Mouse (Mus musculus) liver, adult 2 months (tissue): ENCODE results near the gene Golgb1. TPM values are rescaled to one million over a fixed set of nuclear protein-coding genes. Genes with fewer than 3 reads are reported as not detected.
"Not testable (repeated sequence)": the region's sequence is repeated elsewhere in the genome, so short reads cannot be mapped to it uniquely, and the experiment has no call there.

ENCODE experiments used
- DNase-seq: peaks from one replicate; pipeline ENCODE4 v3.0.0-alpha.2; 2011; ENCODE audit warnings: low read depth, low spot score; ENCODE audit errors: extremely low read depth
- H3K27ac ChIP-seq: fragments of 200-500 bp; replicated peaks from 2 replicates; pipeline ENCODE4 v1.5.1; 2012; ENCODE audit warnings: low read depth, mild to moderate bottlenecking, control low read depth, inconsistent platforms, low read length; ENCODE audit not compliant: insufficient read depth
- H3K27me3 ChIP-seq: fragments of 200-500 bp; 2 replicates; pipeline ENCODE4 v1.6.1; 2012; ENCODE audit warnings: mild to moderate bottlenecking, moderate library complexity, low read length, inconsistent platforms; ENCODE audit not compliant: control insufficient read depth, insufficient read depth
- H3K36me3 ChIP-seq: fragments of 200-500 bp; 2 replicates; pipeline ENCODE4 v1.6.1; 2012; ENCODE audit warnings: low read length, inconsistent platforms; ENCODE audit not compliant: control insufficient read depth, insufficient read depth
- H3K4me1 ChIP-seq: fragments of 200-500 bp; 2 replicates; pipeline ENCODE4 v1.6.1; 2011; ENCODE audit warnings: low read length; ENCODE audit not compliant: control insufficient read depth, insufficient read depth
- H3K4me3 ChIP-seq: fragments of 200-500 bp; 2 replicates; pipeline ENCODE4 v1.5.1; 2011; ENCODE audit warnings: low read depth, mild to moderate bottlenecking, control low read depth, low read length, moderate library complexity; ENCODE audit not compliant: insufficient read depth
- H3K79me2 ChIP-seq: fragments of 200-500 bp; 2 replicates; pipeline ENCODE4 v1.6.1; 2012; ENCODE audit warnings: inconsistent platforms, mild to moderate bottlenecking, low read length, moderate library complexity; ENCODE audit not compliant: control insufficient read depth, insufficient read depth
- H3K9ac ChIP-seq: fragments of 200-500 bp; 2 replicates; pipeline ENCODE4 v1.6.1; 2012; ENCODE audit warnings: low read depth, mild to moderate bottlenecking, control low read depth, inconsistent platforms, low read length
- CTCF ChIP-seq: fragments of 200-500 bp; IDR thresholded peaks from 2 replicates; pipeline ENCODE4 v1.5.1; 2011; ENCODE audit warnings: low read depth, low read length, control low read depth
- POLR2A ChIP-seq: fragments of 200-500 bp; IDR thresholded peaks from 2 replicates; pipeline ENCODE4 v1.6.1; 2011; ENCODE audit warnings: low read length, control low read depth; ENCODE audit not compliant: insufficient read depth; ENCODE audit errors: extremely low read depth
- WGBS: fragments of 180-500 bp; shearing (Covaris S2); methylation state at CpG from one replicate; pipeline ENCODE4 v1.1.7; 2018; 5-methylcytosine and 5-hydroxymethylcytosine counted together
- polyA plus RNA-seq: library from polyadenylated mRNA; depleted of rRNA; stranded (reverse); fragments of >200 nt; gene quantifications from 2 replicates; pipeline ENCODE4 v1.2.3, GENCODE M21; 2012; rRNA removed
- total RNA-seq: library from RNA; depleted of rRNA; stranded (reverse); fragments of >200 nt; gene quantifications from 2 replicates; pipeline ENCODE4 v1.2.3, GENCODE M21; 2014; rRNA removed

The Golgb1 gene
- total RNA-seq (34.1 and 36.2 TPM in 2 replicates), polyA plus RNA-seq (22.7 and 30.1 TPM in 2 replicates)

DNA sequence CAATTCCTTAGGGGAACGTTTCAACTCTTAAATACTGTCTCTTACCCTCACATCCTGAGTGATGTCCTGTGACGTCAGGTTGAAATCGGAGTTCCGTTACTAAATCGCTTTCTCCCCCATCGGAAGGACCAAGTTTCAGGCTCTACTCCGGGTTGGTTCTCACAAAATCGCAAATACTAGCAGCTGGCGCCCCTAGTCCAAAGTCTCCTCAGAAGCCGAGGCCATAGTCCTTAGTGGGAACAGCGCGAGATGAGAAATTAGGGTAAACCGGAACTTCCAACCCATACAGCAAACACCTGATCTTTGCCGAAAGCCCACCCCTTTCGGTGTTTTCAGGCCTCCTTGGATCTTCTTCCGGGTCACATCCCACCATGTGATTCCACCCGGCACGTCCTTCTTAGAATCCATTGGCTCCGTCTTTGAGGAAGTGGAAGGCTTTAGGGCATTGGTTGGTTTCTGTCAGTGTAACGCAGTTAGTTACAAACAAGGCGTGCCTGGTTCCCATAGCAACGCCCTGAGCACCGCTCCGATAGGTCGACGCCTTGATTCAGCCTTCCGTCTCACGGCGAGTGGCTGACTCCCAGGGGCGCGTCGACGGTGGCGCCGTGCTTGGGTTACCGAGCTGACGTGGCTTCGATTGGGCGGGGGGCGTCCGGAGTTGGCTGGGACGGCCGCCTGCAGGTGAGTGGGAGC, at the start of gene Golgb1, which contains the start of gene Eaf2:
Gene Golgb1, plus strand, starts transcription at position 558 of the 693 bp plus-strand sequence.
Gene Eaf2, minus strand, starts transcription at position 421 of the 693 bp plus-strand sequence.
- under 1% methylated on average over 43 of the region's 43 CpGs for WGBS
- H3K79me2 ChIP-seq: peaks cover 15% of the 10 kb centered on the region; the same call in 1 of the 2 replicates
- H3K27me3 ChIP-seq: no peaks in the 10 kb centered on the region
- H3K4me1 ChIP-seq: peaks cover 10% of the 10 kb centered on the region
- H3K36me3 ChIP-seq: peaks cover 3% of the 10 kb centered on the region; the same call in 1 of the 2 replicates
- peak within 1 kb of the TSS; percentile 81 for H3K27ac ChIP-seq
- peak; percentile 56 for TF ChIP-seq POLR2A
- TF ChIP-seq CTCF: no peak
- DNase-seq: peak; percentile 100
- H3K9ac ChIP-seq: peak within 1 kb of the TSS; percentile 90
- H3K4me3 ChIP-seq: peak within 1 kb of the TSS; percentile 82

- no peak overlapping the region for H3K27ac ChIP-seq
- H3K4me1 ChIP-seq: peaks cover 6% of the 10 kb centered on the region
- no peak for DNase-seq
- H3K27me3 ChIP-seq: no peaks in the 10 kb centered on the region
- TF ChIP-seq POLR2A: no peak
- no peak for TF ChIP-seq CTCF
- no peaks in the 10 kb centered on the region for H3K36me3 ChIP-seq
- H3K79me2 ChIP-seq: no peaks in the 10 kb centered on the region
- H3K4me3 ChIP-seq: peak overlapping the region; percentile 98
- 11% methylated on average over 11 of the region's 11 CpGs for WGBS
- peak overlapping the region; percentile 66 for H3K9ac ChIP-seq
Observed at GRCm38 (mm10) chr16:36827611-36828053, 47.3 kb upstream of the Golgb1 start.

- no peaks in the 10 kb centered on the region for H3K36me3 ChIP-seq
- peaks cover 6% of the 10 kb centered on the region for H3K4me1 ChIP-seq
- no peaks in the 10 kb centered on the region for H3K27me3 ChIP-seq
- H3K4me3 ChIP-seq: peak within 1 kb of the TSS; percentile 98
- H3K27ac ChIP-seq: no peak within 1 kb of the TSS
- H3K79me2 ChIP-seq: no peaks in the 10 kb centered on the region
- under 1% methylated on average over 64 of the region's 64 CpGs for WGBS
- peak; percentile 71 for DNase-seq
- TF ChIP-seq POLR2A: no peak; the same call in 1 of the 2 replicates
- no peak for TF ChIP-seq CTCF
- H3K9ac ChIP-seq: peak within 1 kb of the TSS; percentile 82
Observed at GRCm38 (mm10) chr16:36828054-36828786, 46.7 kb upstream of the Golgb1 start, which contains the start of gene Iqcb1. Gene Iqcb1 (plus strand): TSS chr16:36828385.

- peak; percentile 17 for DNase-seq
- TF ChIP-seq CTCF (no peak), POLR2A (no peak)
- Histone ChIP-seq H3K27me3 (no peaks in the 10 kb centered on the region), H3K4me1 (peaks cover 6% of the 10 kb centered on the region), H3K9ac (peak overlapping the region; percentile 63), H3K27ac (no peak overlapping the region), H3K79me2 (no peaks in the 10 kb centered on the region), H3K36me3 (no peaks in the 10 kb centered on the region), H3K4me3 (peak overlapping the region; percentile 98)
- WGBS: 12% methylated on average over 11 of the region's 11 CpGs
Observed at GRCm38 (mm10) chr16:36828820-36829219, 46.1 kb upstream of the Golgb1 start.

DNA sequence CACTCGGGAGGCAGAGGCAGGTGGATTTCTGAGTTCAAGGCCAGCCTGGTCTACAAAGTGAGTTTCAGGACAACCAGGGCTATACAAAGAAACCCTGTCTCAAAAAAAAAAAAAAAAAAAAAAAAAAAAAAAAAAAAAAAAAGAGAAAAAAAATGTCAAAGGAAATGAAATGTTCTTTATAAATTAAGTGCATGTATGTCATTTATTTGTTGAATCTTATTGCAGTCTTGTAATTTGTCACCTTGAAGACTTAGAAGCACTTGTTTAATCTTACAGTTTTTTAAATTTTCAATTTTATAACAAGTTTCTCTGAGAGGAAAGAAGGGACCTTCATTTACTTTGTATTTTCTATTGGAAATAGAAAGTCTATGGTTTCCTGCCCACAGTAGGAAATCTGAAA, 28.0 kb upstream of the Golgb1 start:
- H3K79me2 ChIP-seq, H3K36me3 ChIP-seq, H3K27me3 ChIP-seq, DNase-seq, H3K27ac ChIP-seq, H3K4me3 ChIP-seq, H3K4me1 ChIP-seq, H3K9ac ChIP-seq: not testable (repeated sequence)
- WGBS: 91% methylated on average over 1 of the region's 1 CpGs
